Mouse (Mus musculus): ENCODE results near the gene Clasp2. TPM values are rescaled to one million over a fixed set of nuclear protein-coding genes. Genes with fewer than 3 reads are reported as not detected.
A peak's percentile ranks its signal among the peaks of the same experiment; 100 is the strongest.

Gene Clasp2
- polyA plus RNA-seq, 1 experiment from 2014 or later, result 12.7 TPM

DNA sequence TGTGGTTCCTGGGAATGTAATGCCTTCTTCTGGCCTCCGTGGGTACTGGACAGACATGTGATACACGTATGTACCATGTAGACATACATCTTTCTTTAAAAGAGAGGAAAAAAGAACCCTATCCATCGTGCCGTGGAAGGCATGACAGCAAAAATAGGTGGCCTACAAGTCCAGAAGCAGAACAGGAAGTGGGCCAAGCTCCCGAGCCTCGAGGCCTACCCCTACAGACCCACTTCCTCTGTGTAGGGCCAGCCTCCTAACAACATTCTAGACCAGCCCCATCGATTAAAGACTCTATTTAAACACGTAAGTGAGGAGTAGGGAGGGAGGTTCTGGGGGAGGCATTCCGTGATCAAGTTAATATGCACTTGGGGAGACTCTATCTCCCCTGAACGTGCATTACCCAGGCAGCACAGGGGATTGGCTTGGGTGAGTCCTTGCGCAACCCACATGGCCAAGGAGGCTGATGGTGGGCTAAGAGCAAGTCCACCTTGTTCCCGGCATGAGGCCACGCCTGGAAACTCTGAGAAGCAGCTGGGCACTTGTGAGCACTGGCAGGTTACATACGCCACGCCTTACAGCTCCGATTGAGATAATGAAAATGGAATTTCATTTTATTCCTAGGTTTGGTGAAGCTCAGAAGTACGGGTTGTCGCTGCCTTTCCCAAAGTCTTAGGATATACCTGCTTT lies 14.1 kb upstream of the Clasp2 start:
- ATAC-seq (replicated peaks; ENCODE audit: low FRiP score, low read depth), result no peak
- WGBS, result 89% methylated on average over 18 of the region's 18 CpGs
- TF ChIP-seq CTCF (IDR thresholded peaks at IDR 0.05; ENCODE audit: low read depth), result no peak

GRCm38 (mm10) chr9:113731540-113731939 lies 9.7 kb upstream of the Clasp2 start:
- no peaks in the 10 kb centered on the region for H3K36me3 ChIP-seq (ENCODE audit: insufficient read depth, low read length)
- no peaks in the 10 kb centered on the region for H3K4me1 ChIP-seq (replicated peaks; ENCODE audit: insufficient read depth, low read length)
- H3K27me3 ChIP-seq (ENCODE audit: insufficient read depth, low read length), result no peaks in the 10 kb centered on the region
- no peak for DNase-seq (ENCODE audit: low spot score)
- TF ChIP-seq CTCF (IDR thresholded peaks at IDR 0.05; ENCODE audit: low read depth), result no peak
- H3K27ac ChIP-seq, result no peak overlapping the region
- ATAC-seq (replicated peaks; ENCODE audit: low FRiP score, low read depth), result no peak
- no peak overlapping the region for H3K4me3 ChIP-seq (replicated peaks; ENCODE audit: low read depth, low read length)
- no peaks in the 10 kb centered on the region for H3K9me3 ChIP-seq (replicated peaks; ENCODE audit: low read length)
- no peak overlapping the region for H3K4me2 ChIP-seq (ENCODE audit: low read length)
- WGBS, result 87% methylated on average over 3 of the region's 3 CpGs
- H3K9ac ChIP-seq (ENCODE audit: low read depth, low read length), result no peak overlapping the region

More for the DNA sequence above, 14.1 kb upstream of the Clasp2 start:
- no peaks in the 10 kb centered on the region for H3K36me3 ChIP-seq (ENCODE audit: insufficient read depth, low read length)
- no peak overlapping the region for H3K4me3 ChIP-seq (replicated peaks; ENCODE audit: low read depth, low read length)
- H3K27ac ChIP-seq, result no peak overlapping the region
- no peaks in the 10 kb centered on the region for H3K27me3 ChIP-seq (ENCODE audit: insufficient read depth, low read length)
- H3K4me2 ChIP-seq (ENCODE audit: low read length), result no peak overlapping the region
- H3K9me3 ChIP-seq (replicated peaks; ENCODE audit: low read length), result no peaks in the 10 kb centered on the region
- DNase-seq (ENCODE audit: low spot score), result no peak
- H3K4me1 ChIP-seq (replicated peaks; ENCODE audit: insufficient read depth, low read length), result no peaks in the 10 kb centered on the region
- H3K9ac ChIP-seq (ENCODE audit: low read depth, low read length), result no peak overlapping the region

GRCm38 (mm10) chr9:113735920-113736319 lies 5.4 kb upstream of the Clasp2 start:
- ATAC-seq (replicated peaks; ENCODE audit: low FRiP score, low read depth) (no peak), DNase-seq (ENCODE audit: low spot score) (no peak)
- no peaks in the 10 kb centered on the region for H3K9me3 ChIP-seq (replicated peaks; ENCODE audit: low read length)
- H3K4me2 ChIP-seq (ENCODE audit: low read length), result no peak overlapping the region
- no peaks in the 10 kb centered on the region for H3K36me3 ChIP-seq (ENCODE audit: insufficient read depth, low read length)
- H3K27ac ChIP-seq, result no peak overlapping the region
- TF ChIP-seq CTCF (IDR thresholded peaks at IDR 0.05; ENCODE audit: low read depth), result no peak
- H3K4me1 ChIP-seq (replicated peaks; ENCODE audit: insufficient read depth, low read length), result no peaks in the 10 kb centered on the region
- no peak overlapping the region for H3K4me3 ChIP-seq (replicated peaks; ENCODE audit: low read depth, low read length)
- H3K9ac ChIP-seq (ENCODE audit: low read depth, low read length), result no peak overlapping the region
- no peaks in the 10 kb centered on the region for H3K27me3 ChIP-seq (ENCODE audit: insufficient read depth, low read length)

GRCm38 (mm10) chr9:113738021-113738420 lies 3.3 kb upstream of the Clasp2 start:
- H3K27me3 ChIP-seq (ENCODE audit: insufficient read depth, low read length), result no peaks in the 10 kb centered on the region
- no peaks in the 10 kb centered on the region for H3K9me3 ChIP-seq (replicated peaks; ENCODE audit: low read length)
- WGBS, result 78% methylated on average over 9 of the region's 9 CpGs
- H3K36me3 ChIP-seq (ENCODE audit: insufficient read depth, low read length), result no peaks in the 10 kb centered on the region
- DNase-seq (ENCODE audit: low spot score), result no peak
- H3K9ac ChIP-seq (ENCODE audit: low read depth, low read length), result no peak overlapping the region
- no peak overlapping the region for H3K4me2 ChIP-seq (ENCODE audit: low read length)
- no peak for TF ChIP-seq CTCF (IDR thresholded peaks at IDR 0.05; ENCODE audit: low read depth)
- no peak overlapping the region for H3K27ac ChIP-seq
- no peak for ATAC-seq (replicated peaks; ENCODE audit: low FRiP score, low read depth)
- H3K4me3 ChIP-seq (replicated peaks; ENCODE audit: low read depth, low read length), result no peak overlapping the region
- no peaks in the 10 kb centered on the region for H3K4me1 ChIP-seq (replicated peaks; ENCODE audit: insufficient read depth, low read length)

DNA sequence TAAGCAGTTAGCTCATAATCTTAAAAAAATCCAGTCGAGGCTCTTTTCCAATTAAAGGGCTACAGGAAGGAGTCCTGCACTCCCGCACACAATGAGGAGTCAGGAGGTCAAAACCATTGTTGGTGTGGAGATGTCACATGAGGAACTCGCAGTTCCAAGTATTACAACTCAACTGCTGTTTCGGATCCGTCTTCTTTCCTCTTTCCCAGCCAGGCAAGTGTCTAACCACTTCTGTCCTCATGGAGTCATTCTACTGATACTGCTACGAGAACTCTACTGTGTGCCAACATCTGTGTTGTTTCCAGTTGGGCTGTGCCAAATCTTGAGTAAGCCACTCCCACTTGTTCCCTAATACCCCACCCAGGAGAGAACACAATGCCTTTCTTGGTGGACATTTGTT lies 2.3 kb upstream of the Clasp2 start:
- no peak overlapping the region for H3K9ac ChIP-seq (ENCODE audit: low read depth, low read length)
- ATAC-seq (replicated peaks; ENCODE audit: low FRiP score, low read depth) (no peak), DNase-seq (ENCODE audit: low spot score) (no peak)
- no peaks in the 10 kb centered on the region for H3K27me3 ChIP-seq (ENCODE audit: insufficient read depth, low read length)
- no peaks in the 10 kb centered on the region for H3K9me3 ChIP-seq (replicated peaks; ENCODE audit: low read length)
- H3K27ac ChIP-seq, result no peak overlapping the region
- 67% methylated on average over 6 of the region's 6 CpGs for whole genome bisulfite sequencing
- no peak for TF ChIP-seq CTCF (IDR thresholded peaks at IDR 0.05; ENCODE audit: low read depth)
- no peak overlapping the region for H3K4me3 ChIP-seq (replicated peaks; ENCODE audit: low read depth, low read length)
- no peaks in the 10 kb centered on the region for H3K4me1 ChIP-seq (replicated peaks; ENCODE audit: insufficient read depth, low read length)
- no peaks in the 10 kb centered on the region for H3K36me3 ChIP-seq (ENCODE audit: insufficient read depth, low read length)
- no peak overlapping the region for H3K4me2 ChIP-seq (ENCODE audit: low read length)

GRCm38 (mm10) chr9:113741637-113742137 lies 414 bp downstream of the Clasp2 start:
- no peaks in the 10 kb centered on the region for H3K27me3 ChIP-seq (ENCODE audit: insufficient read depth, low read length)

More at GRCm38 (mm10) chr9:113741637-113742137, 414 bp downstream of the Clasp2 start:
- ATAC-seq (replicated peaks; ENCODE audit: low FRiP score, low read depth), result peak; percentile 79
- H3K4me2 ChIP-seq (ENCODE audit: low read length), result peak overlapping the region; percentile 99
- H3K27ac ChIP-seq, result peak overlapping the region; percentile 88
- under 1% methylated on average over 64 of the region's 64 CpGs for WGBS
- peak overlapping the region; percentile 89 for H3K9ac ChIP-seq (ENCODE audit: low read depth, low read length)
- no peak for TF ChIP-seq CTCF (IDR thresholded peaks at IDR 0.05; ENCODE audit: low read depth)
- H3K9me3 ChIP-seq (replicated peaks; ENCODE audit: low read length), result no peaks in the 10 kb centered on the region
- no peak for DNase-seq (ENCODE audit: low spot score)
- H3K4me3 ChIP-seq (replicated peaks; ENCODE audit: low read depth, low read length), result peak overlapping the region; percentile 98
- no peaks in the 10 kb centered on the region for H3K36me3 ChIP-seq (ENCODE audit: insufficient read depth, low read length)
- no peaks in the 10 kb centered on the region for H3K4me1 ChIP-seq (replicated peaks; ENCODE audit: insufficient read depth, low read length)

Data from kidney, postnatal 0 days (tissue).